Mouse (Mus musculus) heart, adult 2 months (tissue): Measurements from ENCODE around the gene Gm42791. TPM values are rescaled to one million over a fixed set of nuclear protein-coding genes. Genes with fewer than 3 reads are reported as not detected.

Source experiments
- DNase-seq, 2 experiments: peaks; one replicate each; pipeline ENCODE4 v3.0.0; 2021
- H3K27ac ChIP-seq: fragments of 200-600 bp; 2 replicates; pipeline ENCODE4 v1.8.1; 2022
- H3K27me3 ChIP-seq: fragments of 200-500 bp; 2 replicates; pipeline ENCODE4 v1.6.1; 2012; ENCODE audit warnings: mild to moderate bottlenecking, low read length, inconsistent platforms, mixed read lengths; ENCODE audit not compliant: control insufficient read depth, insufficient read depth
- H3K36me3 ChIP-seq: fragments of 200-500 bp; 2 replicates; pipeline ENCODE4 v1.6.1; 2012; ENCODE audit warnings: low read length, inconsistent platforms; ENCODE audit not compliant: control insufficient read depth, insufficient read depth
- H3K4me1 ChIP-seq: fragments of 200-500 bp; 2 replicates; pipeline ENCODE4 v1.6.1; 2011; ENCODE audit warnings: low read length; ENCODE audit not compliant: control insufficient read depth, insufficient read depth
- H3K4me3 ChIP-seq: fragments of 200-600 bp; 2 replicates; pipeline ENCODE4 v1.8.1; 2022
- H3K79me2 ChIP-seq: fragments of 200-500 bp; replicated peaks from 2 replicates; pipeline ENCODE4 v1.6.1; 2012; ENCODE audit warnings: mild to moderate bottlenecking, inconsistent platforms, low read length, moderate library complexity, mixed read lengths; ENCODE audit not compliant: control insufficient read depth, insufficient read depth
- H3K9ac ChIP-seq: fragments of 200-500 bp; 2 replicates; pipeline ENCODE4 v1.6.1; 2012; ENCODE audit warnings: low read depth, mild to moderate bottlenecking, control low read depth, inconsistent platforms, low read length, mixed read lengths
- CTCF ChIP-seq: fragments of 200-600 bp; IDR thresholded peaks from 2 replicates; pipeline ENCODE4 v1.8.1; 2022; ENCODE audit warnings: antibody characterized with exemption, mild to moderate bottlenecking, moderate library complexity
- EP300 ChIP-seq: fragments of 200-500 bp; IDR thresholded peaks from 2 replicates; pipeline ENCODE4 v1.6.1; 2011; ENCODE audit warnings: low read depth, low read length, control low read depth; ENCODE audit not compliant: insufficient read depth
- POLR2A ChIP-seq: fragments of 200-500 bp; IDR thresholded peaks from 2 replicates; pipeline ENCODE4 v1.6.1; 2011; ENCODE audit warnings: mild to moderate bottlenecking, low read depth, low read length, control low read depth; ENCODE audit not compliant: insufficient read depth
- WGBS: fragments of 180-500 bp; shearing (Covaris S2); methylation state at CpG from one replicate; pipeline ENCODE4 v1.1.7; 2018; 5-methylcytosine and 5-hydroxymethylcytosine counted together
- intact Hi-C: fragments of 180-260 bp; cut with DNase I; formaldehyde crosslinking; loops from one replicate; pipeline ENCODE4 v1.15.1; 2025
- polyA plus RNA-seq: library from polyadenylated mRNA; depleted of rRNA; stranded (reverse); fragments of >200 nt; gene quantifications from 2 replicates; pipeline ENCODE4 v1.2.3, GENCODE M21; 2012
- total RNA-seq, 2 experiments: library from RNA; stranded (reverse); gene quantifications; 2 replicates each; pipeline ENCODE4 v1.2.3; 2021

The Gm42791 gene
- total and polyA plus RNA-seq, 3 experiments, result 5.7 to 5.9 TPM; not detected in 1

- DNase-seq, result peak; percentile 39 to 40
- Histone ChIP-seq H3K79me2 (no peaks in the 10 kb centered on the region), H3K27ac (no peak overlapping the region), H3K4me3 (no peak overlapping the region), H3K4me1 (peaks cover 3% of the 10 kb centered on the region), H3K9ac (no peak overlapping the region), H3K36me3 (no peaks in the 10 kb centered on the region), H3K27me3 (no peaks in the 10 kb centered on the region)
- intact Hi-C loops, result no loop called here
- TF ChIP-seq POLR2A (no peak), CTCF (peak; percentile 26; the same call in 1 of the 2 replicates), EP300 (no peak)
- WGBS, result 38% methylated on average over 14 of the region's 14 CpGs
Measured at GRCm38 (mm10) chr5:148897069-148897702, 97.8 kb downstream of the Gm42791 start.

- Histone ChIP-seq H3K27me3 (no peaks in the 10 kb centered on the region), H3K4me1 (peaks cover 3% of the 10 kb centered on the region), H3K27ac (no peak overlapping the region), H3K79me2 (no peaks in the 10 kb centered on the region), H3K36me3 (no peaks in the 10 kb centered on the region), H3K4me3 (no peak overlapping the region), H3K9ac (no peak overlapping the region)
- WGBS, result 90% methylated on average over 10 of the region's 10 CpGs
- DNase-seq, result no peak
- TF ChIP-seq CTCF (no peak), POLR2A (no peak), EP300 (no peak)
- intact Hi-C loops, result no loop called here
Measured at GRCm38 (mm10) chr5:148896515-148896914, 98.4 kb downstream of the Gm42791 start.

- 92% methylated on average over 7 of the region's 7 CpGs for WGBS
- no peak overlapping the region for H3K27ac ChIP-seq
- TF ChIP-seq EP300, result no peak
- no peak for TF ChIP-seq POLR2A
- no peak for TF ChIP-seq CTCF
- DNase-seq, result no peak
- H3K36me3 ChIP-seq, result no peaks in the 10 kb centered on the region
- H3K4me1 ChIP-seq, result peaks cover 3% of the 10 kb centered on the region
- H3K27me3 ChIP-seq, result no peaks in the 10 kb centered on the region
- no peaks in the 10 kb centered on the region for H3K79me2 ChIP-seq
- H3K4me3 ChIP-seq, result no peak overlapping the region
- intact Hi-C loops, result no loop called here
- no peak overlapping the region for H3K9ac ChIP-seq
Measured at GRCm38 (mm10) chr5:148895833-148896232, 99.1 kb downstream of the Gm42791 start.

- 82% methylated on average over 5 of the region's 5 CpGs for WGBS
- no peak for DNase-seq
- Histone ChIP-seq H3K4me1 (peaks cover 3% of the 10 kb centered on the region), H3K9ac (no peak overlapping the region), H3K36me3 (no peaks in the 10 kb centered on the region), H3K27ac (no peak overlapping the region), H3K4me3 (no peak overlapping the region), H3K79me2 (no peaks in the 10 kb centered on the region), H3K27me3 (no peaks in the 10 kb centered on the region)
- TF ChIP-seq EP300, result no peak
- TF ChIP-seq CTCF, result no peak
- no peak for TF ChIP-seq POLR2A
- intact Hi-C loops, result no loop called here
Measured at GRCm38 (mm10) chr5:148895034-148895433, 99.9 kb downstream of the Gm42791 start.

GRCm38 (mm10) chr5:148890237-148890636, 104.7 kb downstream of the Gm42791 start:
- intact Hi-C loops, result no loop called here
- H3K36me3 ChIP-seq, result no peaks in the 10 kb centered on the region

GRCm38 (mm10) chr5:148888032-148888431, 106.9 kb downstream of the Gm42791 start:
- TF ChIP-seq CTCF (no peak), POLR2A (no peak), EP300 (no peak)
- H3K4me3 ChIP-seq, result no peak overlapping the region
- no peak overlapping the region for H3K27ac ChIP-seq
- DNase-seq, result no peak
- no peaks in the 10 kb centered on the region for H3K36me3 ChIP-seq
- no peaks in the 10 kb centered on the region for H3K27me3 ChIP-seq
- intact Hi-C loops, result no loop called here
- H3K9ac ChIP-seq, result no peak overlapping the region
- H3K79me2 ChIP-seq, result no peaks in the 10 kb centered on the region
- no peaks in the 10 kb centered on the region for H3K4me1 ChIP-seq
- 86% methylated on average over 6 of the region's 6 CpGs for WGBS

More at GRCm38 (mm10) chr5:148890237-148890636, 104.7 kb downstream of the Gm42791 start:
- Histone ChIP-seq H3K79me2 (no peaks in the 10 kb centered on the region), H3K4me1 (no peaks in the 10 kb centered on the region), H3K27me3 (no peaks in the 10 kb centered on the region), H3K4me3 (no peak overlapping the region), H3K9ac (no peak overlapping the region), H3K27ac (no peak overlapping the region)
- WGBS, result 96% methylated on average over 4 of the region's 4 CpGs
- TF ChIP-seq POLR2A (no peak), CTCF (no peak), EP300 (no peak)
- no peak for DNase-seq
